Mouse (Mus musculus) bone marrow, adult 2 months (tissue): ENCODE measurements around the gene Myh14.

Experiments used
- CTCF ChIP-seq: fragments of 200-500 bp; IDR thresholded peaks from 2 replicates; pipeline ENCODE4 v1.5.1; 2011; ENCODE audit warnings: low read length, control low read depth; ENCODE audit not compliant: control insufficient read depth, insufficient read depth
- POLR2A ChIP-seq: fragments of 200-500 bp; IDR thresholded peaks from 2 replicates; pipeline ENCODE4 v1.6.1; 2011; ENCODE audit warnings: low read depth, mild to moderate bottlenecking, control low read depth, low read length, borderline replicate concordance; ENCODE audit not compliant: control insufficient read depth

DNA sequence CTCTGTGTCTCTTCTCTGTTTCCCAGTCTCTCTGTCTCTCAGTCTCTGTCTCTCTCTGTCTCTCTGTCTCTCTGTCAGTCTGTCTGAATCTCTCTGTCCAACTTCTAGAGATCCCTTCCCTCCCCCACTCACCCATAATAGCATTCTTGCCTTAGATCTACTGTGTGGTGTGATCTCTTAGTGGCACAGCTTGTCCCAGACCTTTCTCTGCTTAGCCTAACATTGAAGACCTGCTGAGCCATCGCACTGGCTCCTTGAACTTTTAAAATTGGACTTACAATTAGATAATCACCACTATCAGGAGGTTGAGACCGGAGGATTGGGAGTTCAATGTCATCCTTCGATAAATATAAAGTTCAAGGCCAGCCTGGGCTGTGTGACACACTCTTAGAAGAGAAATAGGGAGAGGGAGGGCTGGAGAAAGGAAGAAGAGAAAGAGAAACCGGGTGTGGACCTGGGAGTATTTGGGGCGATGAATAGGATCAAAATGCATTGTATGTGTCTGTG is 36.6 kb upstream of the Myh14 start:
- no peak for TF ChIP-seq POLR2A
- no peak for TF ChIP-seq CTCF
